Mouse (Mus musculus): ENCODE measurements around the gene Ftl1-ps1.

The Ftl1-ps1 gene

DNA sequence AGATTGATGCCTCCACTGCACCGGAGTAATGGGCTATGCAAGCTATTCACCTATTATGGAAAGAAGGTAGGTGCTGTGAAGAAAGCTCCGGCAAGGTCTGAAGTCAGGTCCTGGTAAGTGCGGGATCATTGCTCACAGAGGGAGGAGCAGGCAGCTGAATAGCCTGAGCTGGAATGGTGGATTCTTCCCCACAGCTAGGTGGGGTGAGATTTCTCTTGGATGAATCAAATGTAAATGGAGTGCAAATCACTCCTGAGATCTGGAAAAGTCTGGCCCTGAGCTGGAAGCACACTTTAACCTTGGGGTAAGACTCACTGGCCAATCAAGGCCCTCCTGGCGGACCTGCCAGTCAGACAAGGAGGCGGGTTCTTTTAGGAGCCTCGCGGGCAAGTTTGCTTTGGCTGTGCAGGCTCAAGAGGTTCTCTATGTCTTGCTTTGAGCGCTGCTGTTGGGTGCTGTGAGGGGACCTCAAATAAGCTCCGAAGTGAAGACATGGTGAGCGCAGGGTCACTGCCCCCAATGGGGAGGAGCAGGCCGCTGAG lies at the start of gene Ftl1-ps1:
Gene Ftl1-ps1, plus strand, starts transcription at position 397 of the 542 bp plus-strand sequence.
- in situ Hi-C loops (cut with MboI, MseI): no loop called here

DNA sequence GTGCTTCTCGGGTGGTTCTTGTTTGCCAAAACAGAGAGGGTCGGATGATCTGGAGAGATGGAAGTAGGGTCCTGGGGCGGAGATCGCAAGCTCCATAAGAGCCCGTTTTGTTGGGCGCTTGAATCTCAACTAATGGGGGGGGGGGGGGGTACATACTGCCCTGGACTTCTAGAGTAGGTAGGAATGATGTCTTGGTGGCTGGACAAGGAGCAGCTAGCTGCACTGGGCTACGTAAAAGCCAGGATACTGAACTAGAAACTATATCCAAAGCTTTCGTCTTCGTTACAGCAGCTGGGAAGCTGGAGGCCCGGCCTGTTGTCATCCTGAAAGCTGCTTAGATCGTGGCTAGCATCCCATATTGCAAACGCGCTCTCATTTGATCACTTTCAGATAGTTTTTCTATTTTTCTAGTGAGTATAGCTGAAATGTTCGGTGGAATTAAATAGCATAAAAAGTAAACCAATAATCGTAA lies 49.0 kb upstream of the Ftl1-ps1 start:
- in situ Hi-C loops (cut with MboI, MseI): loop anchor here (25.0 kb wide), 1 partner anchor 1487 kb away; the partner anchor contains the start of gene Glrx

DNA sequence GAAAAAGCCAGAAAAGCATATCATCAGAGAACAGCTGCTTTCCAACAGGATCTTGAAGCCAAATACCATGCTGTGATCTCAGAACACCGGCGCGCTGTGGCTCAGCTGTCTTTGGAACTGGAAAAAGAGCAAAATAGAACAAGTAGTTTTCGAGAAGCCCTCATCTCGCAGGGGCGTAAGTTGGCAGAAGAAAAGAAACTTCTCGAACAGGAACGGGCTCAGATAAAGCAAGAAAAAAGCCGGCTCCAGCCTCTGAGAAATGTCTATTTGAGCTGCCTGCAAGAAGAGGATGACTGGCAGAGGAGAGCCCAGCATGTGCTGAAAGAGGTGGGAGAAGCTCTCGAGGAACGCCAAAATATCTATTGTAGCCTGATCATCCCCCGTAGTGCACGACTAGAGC lies 43.0 kb upstream of the Ftl1-ps1 start:
- in situ Hi-C loops (cut with MboI, MseI): loop anchor here (25.0 kb wide), 1 partner anchor 1481 kb away; the partner anchor contains the start of gene Glrx

DNA sequence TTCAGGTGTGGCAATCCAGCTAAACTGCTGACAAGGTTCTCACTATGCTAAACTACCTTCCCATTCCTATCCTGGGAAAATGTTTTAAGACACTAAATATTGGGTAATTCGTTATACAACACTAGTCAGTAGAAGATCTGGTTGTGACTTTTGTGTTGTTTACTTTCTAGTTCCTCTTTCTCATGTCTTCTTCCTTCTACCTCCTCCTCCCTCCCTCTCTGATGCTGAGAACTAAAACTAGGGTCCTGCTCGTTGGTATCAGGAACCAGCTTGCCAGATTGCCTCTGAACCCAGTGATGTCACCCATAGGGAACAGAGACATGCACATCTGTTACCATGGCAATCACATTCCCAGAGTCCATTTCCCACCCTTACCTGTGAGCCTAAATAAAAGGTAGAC lies 37.3 kb upstream of the Ftl1-ps1 start:
- in situ Hi-C loops (cut with MboI, MseI): loop anchor here (25.0 kb wide), 1 partner anchor 1475 kb away; the partner anchor contains the start of gene Glrx

DNA sequence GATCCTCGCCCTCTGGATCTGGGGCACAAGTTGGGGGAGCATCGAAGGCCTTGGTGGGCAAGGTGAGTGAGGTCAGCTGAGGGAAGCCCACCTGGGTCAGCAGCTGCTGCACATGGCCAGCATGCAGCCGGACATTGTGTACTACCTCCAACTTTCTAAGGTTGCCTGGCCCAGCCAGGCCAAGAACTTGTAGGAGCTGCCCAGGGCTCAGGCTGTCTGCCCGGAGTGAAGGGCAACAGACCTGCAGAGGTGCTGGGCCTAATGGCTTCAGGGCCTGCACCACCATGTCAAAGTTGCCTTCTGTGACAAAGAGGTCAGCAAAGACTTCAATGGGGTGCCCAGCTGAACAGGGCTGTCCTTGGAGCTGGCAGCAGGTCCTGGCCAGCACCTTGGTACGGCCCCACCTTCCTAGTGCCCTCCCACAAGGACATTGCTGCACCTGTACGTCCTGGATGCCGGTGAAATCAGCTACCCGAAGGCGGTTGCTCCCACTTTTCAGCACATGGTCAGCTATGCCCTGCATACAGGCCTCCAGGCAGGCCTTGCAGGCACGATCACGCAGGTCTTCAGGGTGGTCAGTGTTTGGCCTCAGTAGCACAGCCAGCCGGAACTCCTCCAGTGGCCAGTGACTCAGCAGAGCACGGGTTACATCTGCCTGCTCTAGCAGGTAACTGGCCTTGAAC lies 36.2 kb upstream of the Ftl1-ps1 start:
- in situ Hi-C loops (cut with MboI, MseI): loop anchor here (25.0 kb wide), 1 partner anchor 1474 kb away; the partner anchor contains the start of gene Glrx

DNA sequence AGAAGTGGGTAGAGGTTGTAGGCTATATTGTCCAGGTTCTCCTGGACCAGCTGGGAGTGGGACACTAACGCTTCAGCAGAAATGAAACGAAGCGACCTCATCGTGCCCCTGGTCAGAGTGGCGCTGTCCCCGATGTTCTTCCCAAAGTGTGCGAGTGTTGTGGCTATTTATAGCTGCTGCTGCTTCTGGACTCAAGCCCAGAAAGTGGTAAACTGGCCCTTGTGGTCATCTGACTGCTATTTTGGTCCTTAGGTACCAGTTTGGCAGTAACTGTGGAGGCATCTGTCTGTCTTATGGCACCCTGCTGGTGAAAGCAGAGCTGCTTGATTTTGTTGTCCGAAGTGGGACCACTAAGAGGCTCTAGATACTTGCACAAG lies 35.6 kb upstream of the Ftl1-ps1 start, which contains the start of gene Lrrc14b:
Gene Lrrc14b, minus strand, starts transcription at position 147 of the 377 bp plus-strand sequence.
- in situ Hi-C loops (cut with MboI, MseI): loop anchor here (25.0 kb wide), 1 partner anchor 1473 kb away; the partner anchor contains the start of gene Glrx

DNA sequence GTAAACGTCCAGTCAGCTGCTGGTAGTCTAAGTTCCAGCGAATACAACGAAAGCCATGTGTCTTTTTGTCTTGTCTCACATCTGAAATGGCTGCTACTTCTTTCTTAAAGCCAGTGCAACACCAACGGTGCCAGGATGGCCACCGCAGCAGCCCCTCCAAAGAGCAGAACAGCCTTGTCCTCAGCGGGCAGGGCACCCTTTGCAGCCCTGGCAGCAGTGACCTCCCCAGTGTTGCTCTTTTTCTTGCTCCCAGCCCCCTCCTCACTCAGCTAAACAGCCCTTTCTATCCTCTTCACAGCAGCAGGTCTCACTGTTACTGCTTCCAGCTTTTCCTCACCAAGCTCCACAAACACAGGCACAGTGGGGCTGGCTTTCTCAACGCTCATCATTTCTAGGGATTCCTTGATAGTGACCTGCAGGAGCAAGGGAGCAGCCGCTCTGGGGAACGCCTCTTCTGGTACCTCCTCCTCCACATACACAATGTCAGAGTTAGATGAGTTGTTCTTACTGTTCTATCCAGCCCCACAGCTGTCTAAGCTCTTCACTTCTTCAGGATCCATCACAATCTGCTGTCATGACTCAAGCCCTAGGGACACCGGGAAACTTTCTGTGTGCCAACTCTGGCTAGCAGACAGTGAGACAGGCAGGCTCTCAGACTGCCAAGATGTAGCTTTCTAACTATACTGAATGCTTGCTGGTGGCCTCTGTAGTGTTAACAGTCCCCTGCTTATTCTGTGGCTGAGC lies 17.8 kb upstream of the Ftl1-ps1 start:
- in situ Hi-C loops (cut with MboI, MseI): no loop called here

DNA sequence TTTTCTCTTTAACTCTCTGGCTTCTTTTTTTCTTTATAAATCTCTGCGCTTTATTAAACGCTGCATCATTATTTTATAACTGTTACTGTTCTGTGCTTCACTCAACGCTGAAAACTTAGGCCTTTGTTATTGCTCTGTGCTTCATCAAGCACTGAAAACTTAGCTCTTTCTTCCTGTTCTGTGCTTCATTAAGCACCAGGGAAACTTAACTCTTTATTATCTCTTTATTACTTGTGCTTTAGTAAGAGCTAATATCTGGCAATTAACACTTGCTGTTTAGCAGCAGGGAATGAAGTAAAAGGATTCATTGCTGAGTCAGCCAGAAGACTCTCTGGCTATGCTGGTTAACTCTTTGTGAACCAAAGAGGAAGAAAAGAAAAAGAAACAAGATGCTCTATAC lies 17.2 kb upstream of the Ftl1-ps1 start:
- in situ Hi-C loops (cut with MboI, MseI): no loop called here

DNA sequence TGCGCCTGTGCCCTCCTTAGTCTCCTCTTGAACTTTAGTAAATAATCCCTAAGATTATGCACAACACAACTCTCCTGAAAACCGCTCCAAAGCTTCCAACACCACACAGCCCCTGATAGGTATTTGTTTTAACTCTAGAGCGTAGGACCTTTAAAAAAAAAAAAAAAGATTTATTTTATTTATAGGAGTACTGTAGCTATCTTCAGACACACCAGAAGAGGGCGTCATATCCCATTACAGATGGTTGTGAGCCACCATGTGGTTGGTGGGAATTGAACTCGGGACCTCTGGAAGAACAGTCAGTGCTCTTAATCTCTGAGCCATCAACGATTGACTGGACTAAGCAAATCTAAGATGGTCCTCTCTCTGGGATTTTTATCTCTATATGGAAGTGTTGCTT lies 9.8 kb upstream of the Ftl1-ps1 start:
- in situ Hi-C loops (cut with MboI, MseI): no loop called here

DNA sequence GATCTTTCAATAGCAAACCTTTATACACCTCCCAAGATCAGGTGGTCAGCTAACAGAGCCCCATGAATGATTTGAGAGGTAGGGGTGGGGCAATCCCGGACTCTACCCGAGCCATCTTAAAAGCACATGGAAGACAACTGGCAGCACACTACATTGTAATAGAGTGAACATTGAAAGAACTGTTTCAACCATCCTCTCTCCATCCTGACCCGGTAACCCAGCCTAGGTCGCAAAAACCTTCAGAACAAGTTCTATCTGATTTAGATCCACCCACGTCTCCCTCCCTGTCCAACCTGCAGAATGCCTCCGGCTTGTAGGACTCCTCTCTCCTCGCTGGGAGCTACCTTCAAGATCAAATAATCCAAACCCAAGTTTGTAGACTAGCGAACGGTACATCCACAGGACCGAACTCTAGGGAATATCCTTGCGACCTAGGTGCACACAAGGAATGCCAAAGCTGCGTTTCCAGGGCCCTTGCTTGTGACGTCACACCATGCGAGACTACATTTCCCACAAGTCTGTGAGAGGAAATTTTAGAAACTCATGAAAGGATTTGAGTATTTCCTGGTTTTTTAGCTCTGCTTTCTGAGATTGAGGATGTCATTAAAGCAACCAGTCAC lies 9.0 kb upstream of the Ftl1-ps1 start, which contains the start of gene Zfp72:
Gene Zfp72, minus strand, starts transcription at position 466 of the 620 bp plus-strand sequence.
- in situ Hi-C loops (cut with MboI, MseI): no loop called here

DNA sequence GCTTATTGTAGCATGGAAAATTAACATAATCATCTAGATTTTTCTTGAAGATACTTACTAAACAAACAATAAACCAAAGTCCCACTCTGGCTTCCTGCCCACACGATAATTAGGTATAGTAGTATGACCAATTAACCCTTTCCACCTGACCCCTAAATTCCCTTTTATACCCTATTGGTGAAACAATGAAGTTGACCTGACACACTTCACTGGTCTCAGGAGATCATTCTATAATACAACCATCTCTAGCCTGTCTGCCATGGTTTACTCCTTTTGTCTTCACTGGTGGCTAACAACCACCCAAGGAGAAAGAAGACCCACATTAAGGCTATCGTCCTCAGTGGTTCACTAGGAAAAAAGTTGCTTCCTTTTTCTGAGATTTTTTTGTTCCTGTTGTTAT lies 8.3 kb upstream of the Ftl1-ps1 start:
- in situ Hi-C loops (cut with MboI, MseI): no loop called here

DNA sequence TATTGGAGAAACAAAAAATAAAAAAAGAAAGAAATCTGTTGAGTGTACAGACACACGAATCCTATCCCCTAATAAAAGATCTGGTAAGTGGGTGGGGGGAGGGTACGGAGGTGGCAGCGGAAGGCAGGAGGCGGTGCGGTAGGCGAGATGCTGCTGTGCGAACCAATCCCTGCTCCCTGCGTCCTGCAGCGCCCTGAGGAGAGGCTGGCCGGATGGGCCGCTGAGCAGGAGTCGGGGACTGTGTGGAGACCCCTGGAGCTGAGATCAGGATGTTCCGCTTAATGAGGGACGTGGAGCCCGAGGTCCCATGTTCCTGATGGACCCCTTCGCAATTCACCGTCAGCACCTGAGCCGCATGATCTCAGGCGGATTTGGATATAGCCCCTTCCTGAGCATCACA lies 40.4 kb downstream of the Ftl1-ps1 start:
- in situ Hi-C loops (cut with MboI, MseI): no loop called here
